Comparison of ENCODE assay signal across 17 mouse cellular contexts in genomic region chr3:90488576-90488975, GRCm38 (mm10). TPM values are rescaled to one million over a fixed set of nuclear protein-coding genes. Genes with fewer than 3 reads are reported as not detected.
"Had no signal": no experiment of that assay in that cellular context is flagged by ENCODE, and none has a peak within 500 bp of the region (broad histone marks: within the 10 kb centered on the region; RNA-seq: fewer than 3 reads in every experiment).

No protein-coding gene starts in this region.

- H3K27ac ChIP-seq: kidney, postnatal 0 days; layer of hippocampus, adult 2 months; midbrain, embryonic 12.5 days; midbrain, embryonic 15.5 days; neural tube, embryonic 13.5 days had no signal

- H3K4me3 ChIP-seq: layer of hippocampus, adult 2 months; liver, embryonic 13.5 days; midbrain, embryonic 12.5 days; midbrain, embryonic 15.5 days; neural tube, embryonic 13.5 days had no signal

- ATAC-seq: midbrain, embryonic 15.5 days had no signal

- H3K27me3 ChIP-seq: liver, embryonic 13.5 days; midbrain, embryonic 12.5 days; midbrain, embryonic 15.5 days; neural tube, embryonic 13.5 days had no signal

- H3K9me3 ChIP-seq: liver, embryonic 13.5 days; midbrain, embryonic 12.5 days; midbrain, embryonic 15.5 days; neural tube, embryonic 13.5 days had no signal

- DNase-seq: kidney, adult 2 months; kidney, postnatal 25 days; layer of hippocampus, adult 9-11 months; liver, embryonic 13.5 days; lung, adult 2 months; lung, postnatal 14 days; lung, postnatal 4 days; thymus, adult 18-20 months; thymus, postnatal 36 days had no signal

- H3K9ac ChIP-seq: midbrain, embryonic 12.5 days; midbrain, embryonic 15.5 days; neural tube, embryonic 13.5 days had no signal

- H3K4me2 ChIP-seq: liver, embryonic 13.5 days; midbrain, embryonic 12.5 days; midbrain, embryonic 15.5 days; neural tube, embryonic 13.5 days had no signal

RNA-seq across cellular contexts. Expression of gene Npr1, which starts 22.9 kb away (rescaled TPM):
- total RNA-seq: megakaryocyte progenitor cell, adult 5-6 weeks; megakaryocyte-erythroid progenitor cell, adult 5-6 weeks; neutrophil, adult 5-6 weeks had no signal
